Mouse (Mus musculus) C2C12 (cell line): ENCODE data around the gene Cmas. TPM values are rescaled to one million over a fixed set of nuclear protein-coding genes. Genes with fewer than 3 reads are reported as not detected.

Experiments
- H3K27me3 ChIP-seq: one replicate; pipeline ENCODE4 v1.6.1; 2011; ENCODE audit not compliant: control insufficient read depth, insufficient read depth, insufficient read length
- H3K36me3 ChIP-seq: one replicate; pipeline ENCODE4 v1.6.1; 2011; ENCODE audit not compliant: control insufficient read depth, insufficient read depth
- H3K4me3 ChIP-seq: one replicate; pipeline ENCODE4 v1.5.1; 2011; ENCODE audit warnings: mild to moderate bottlenecking, control low read depth; ENCODE audit not compliant: poor library complexity, insufficient read depth, severe bottlenecking
- H3K79me2 ChIP-seq: one replicate; pipeline ENCODE4 v1.6.1; 2011; ENCODE audit not compliant: control insufficient read depth, insufficient read depth
- H3K79me3 ChIP-seq: one replicate; pipeline ENCODE4 v1.6.1; 2011; ENCODE audit warnings: low read depth, control low read depth
- H3ac ChIP-seq: one replicate; pipeline ENCODE3; 2011; ENCODE audit warnings: low read depth; ENCODE audit not compliant: control insufficient read depth, insufficient read length
- CEBPB ChIP-seq: IDR thresholded peaks from one replicate; pipeline ENCODE4 v1.6.1; 2011; ENCODE audit warnings: low read depth, mild to moderate bottlenecking, control low read depth, moderate library complexity
- CTCF ChIP-seq: IDR thresholded peaks from one replicate; pipeline ENCODE4 v1.5.1; 2011; ENCODE audit not compliant: control insufficient read depth, insufficient read depth, insufficient read length
- FOSL1 ChIP-seq: IDR thresholded peaks from one replicate; pipeline ENCODE4 v1.8.0; 2011; ENCODE audit warnings: mild to moderate bottlenecking, low read length; ENCODE audit not compliant: poor library complexity, insufficient read depth, severe bottlenecking
- MAX ChIP-seq: IDR thresholded peaks from one replicate; pipeline ENCODE4 v1.6.1; 2011; ENCODE audit warnings: mild to moderate bottlenecking, control low read depth
- MYOD1 ChIP-seq: IDR thresholded peaks from one replicate; pipeline ENCODE4 v1.6.1; 2011; ENCODE audit warnings: low read depth; ENCODE audit not compliant: control insufficient read depth, insufficient read length
- MYOG ChIP-seq: IDR thresholded peaks from one replicate; pipeline ENCODE4 v1.6.1; 2011; ENCODE audit not compliant: control insufficient read depth, insufficient read length; ENCODE audit errors: extremely low read depth
- USF1 ChIP-seq: IDR thresholded peaks from one replicate; pipeline ENCODE4 v1.6.1; 2011; ENCODE audit warnings: low read depth, mild to moderate bottlenecking, control low read depth, moderate library complexity
- long read RNA-seq, 2 experiments: library from polyadenylated mRNA; unstranded; transcript quantifications; one replicate each; pipeline ENCODE4 v2.0.0; 2019 to 2020
- polyA plus RNA-seq: library from polyadenylated mRNA; unstranded; fragments of >200 nt; fragmentation: generic; extraction: Trizol; gene quantifications from one replicate; pipeline ENCODE4 v1.2.1, GENCODE M21; 2012; ENCODE audit warnings: missing spikeins

Gene Cmas
- 34.1 TPM for polyA plus RNA-seq
- long read RNA-seq, experiment 1, partial matches to known transcripts = 2 of 7 reads
- long read RNA-seq, experiment 1, other reads (novel, unspliced or antisense) = 1 of 7 reads
- long read RNA-seq, experiment 2, transcript Cmas-201 (8 exons, 1,760 nt) = major isoform, 13 of 17 reads
- long read RNA-seq, experiment 2, partial matches to known transcripts = 1 of 17 reads
- long read RNA-seq, experiment 2, other reads (novel, unspliced or antisense) = 3 of 17 reads

- peaks cover 5% of the 10 kb centered on the region for H3K27me3 ChIP-seq
- TF ChIP-seq CTCF (no peak), MYOG (no peak), FOSL1 (no peak), MYOD1 (no peak), USF1 (no peak), CEBPB (no peak), MAX (no peak)
- H3K4me3 ChIP-seq = peak within 1 kb of the TSS; percentile 87
- H3K79me3 ChIP-seq = peaks cover 8% of the 10 kb centered on the region
- H3ac ChIP-seq = peak within 1 kb of the TSS; percentile 83
- peaks cover 29% of the 10 kb centered on the region for H3K79me2 ChIP-seq
- H3K36me3 ChIP-seq = peaks cover 7% of the 10 kb centered on the region
These were observed at the start of gene Cmas for GRCm38 (mm10) chr6:142756507-142757333. TSS of gene Cmas (plus strand) at chr6:142756686.

GRCm38 (mm10) chr6:142706688-142707087 is 49.8 kb upstream of the Cmas start:
- H3K4me3 ChIP-seq = no peak overlapping the region
- TF ChIP-seq USF1 = no peak
- TF ChIP-seq MYOD1 = no peak
- no peak for TF ChIP-seq CEBPB
- no peak for TF ChIP-seq CTCF
- no peak for TF ChIP-seq MAX
- no peak for TF ChIP-seq FOSL1
- TF ChIP-seq MYOG = no peak
- H3K27me3 ChIP-seq = peaks cover 3% of the 10 kb centered on the region
- no peaks in the 10 kb centered on the region for H3K79me3 ChIP-seq
- H3ac ChIP-seq = no peak overlapping the region
- H3K36me3 ChIP-seq = no peaks in the 10 kb centered on the region
- H3K79me2 ChIP-seq = no peaks in the 10 kb centered on the region

- no peak for TF ChIP-seq CTCF
- TF ChIP-seq MAX = no peak
- no peak for TF ChIP-seq FOSL1
- no peak for TF ChIP-seq CEBPB
- no peak for TF ChIP-seq USF1
- TF ChIP-seq MYOD1 = no peak
- TF ChIP-seq MYOG = no peak
- Histone ChIP-seq H3ac (no peak overlapping the region), H3K79me2 (no peaks in the 10 kb centered on the region), H3K36me3 (no peaks in the 10 kb centered on the region), H3K4me3 (no peak overlapping the region), H3K27me3 (no peaks in the 10 kb centered on the region), H3K79me3 (no peaks in the 10 kb centered on the region)
These were observed 48.1 kb upstream of the Cmas start for GRCm38 (mm10) chr6:142708369-142708768.

GRCm38 (mm10) chr6:142710690-142711089 is 45.8 kb upstream of the Cmas start:
- Histone ChIP-seq H3ac (no peak overlapping the region), H3K79me2 (no peaks in the 10 kb centered on the region), H3K36me3 (no peaks in the 10 kb centered on the region), H3K79me3 (no peaks in the 10 kb centered on the region), H3K4me3 (no peak overlapping the region), H3K27me3 (no peaks in the 10 kb centered on the region)
- TF ChIP-seq CTCF (no peak), FOSL1 (no peak), MYOG (no peak), USF1 (no peak), MAX (no peak), MYOD1 (no peak), CEBPB (no peak)

GRCm38 (mm10) chr6:142711106-142711505 is 45.4 kb upstream of the Cmas start:
- no peaks in the 10 kb centered on the region for H3K79me2 ChIP-seq
- no peak overlapping the region for H3ac ChIP-seq
- no peaks in the 10 kb centered on the region for H3K27me3 ChIP-seq
- no peak overlapping the region for H3K4me3 ChIP-seq
- no peaks in the 10 kb centered on the region for H3K79me3 ChIP-seq
- no peaks in the 10 kb centered on the region for H3K36me3 ChIP-seq
- TF ChIP-seq USF1 (no peak), CTCF (no peak), CEBPB (no peak), MAX (no peak), MYOG (no peak), FOSL1 (no peak)
